Mouse (Mus musculus): ENCODE data around the gene Il11ra1.
A peak's percentile ranks its signal among the peaks of the same experiment; 100 is the strongest.

DNA sequence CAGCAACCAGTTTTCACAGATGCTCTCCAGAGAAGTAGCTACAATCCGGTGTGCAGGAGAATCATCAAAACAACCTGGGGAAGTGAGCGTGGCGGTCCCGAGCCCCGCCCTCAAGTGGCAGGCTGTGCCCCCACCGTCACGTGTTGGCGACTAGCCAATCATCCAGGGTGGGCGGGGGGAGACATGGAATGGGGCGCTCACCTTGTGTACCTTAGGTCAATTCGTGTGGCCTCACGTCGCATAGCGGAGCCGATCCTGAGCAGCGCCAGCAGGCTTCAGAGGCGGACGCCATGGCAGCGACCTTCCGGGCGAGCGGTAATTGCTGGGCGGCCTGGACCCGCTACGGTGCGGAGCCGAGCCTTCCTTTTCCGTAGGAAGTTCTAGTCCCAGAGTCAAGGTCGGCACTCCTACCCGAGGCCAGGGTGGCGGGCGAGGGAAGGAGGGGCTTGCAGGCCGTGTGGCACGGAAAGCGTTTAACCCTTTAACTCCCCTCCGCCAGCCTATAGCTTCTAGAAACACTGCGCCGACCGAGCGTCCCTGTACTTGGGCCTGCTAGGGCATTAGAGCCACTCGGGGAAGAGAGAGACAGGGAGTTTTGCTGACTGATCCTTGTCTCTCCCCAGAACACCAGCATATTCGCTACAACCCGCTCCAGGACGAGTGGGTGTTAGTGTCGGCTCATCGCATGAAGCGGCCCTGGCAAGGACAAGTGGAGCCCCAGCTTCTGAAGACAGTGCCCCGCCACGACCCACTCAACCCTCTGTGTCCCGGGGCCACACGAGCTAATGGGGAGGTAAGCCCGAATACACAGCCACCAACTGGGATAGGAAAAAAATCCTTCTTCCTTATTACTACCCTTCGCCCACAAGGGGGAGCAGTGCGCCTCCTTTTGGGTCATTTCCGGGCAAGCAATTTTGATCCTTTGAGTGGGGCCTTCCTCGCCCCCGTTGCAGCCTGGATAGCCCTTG is 55.8 kb downstream of the Il11ra1 start, which contains the start of gene Sigmar1:
- TF ChIP-seq POLR2A (IDR thresholded peaks at IDR 0.05; ENCODE audit: insufficient read length, low read depth) (no peak), USF1 (IDR thresholded peaks at IDR 0.05; ENCODE audit: low read depth) (peak; percentile 52), E2F4 (IDR thresholded peaks at IDR 0.05; ENCODE audit: insufficient read depth) (no peak), CEBPB (IDR thresholded peaks at IDR 0.05; ENCODE audit: insufficient read depth, poor library complexity, severe bottlenecking) (no peak), POLR2AphosphoS2 (IDR thresholded peaks at IDR 0.05; ENCODE audit: insufficient read length, low read depth) (no peak), MYOD1 (IDR thresholded peaks at IDR 0.05; ENCODE audit: control insufficient read depth in 1 of 3, insufficient read length in 2 of 3, low read depth in 2 of 3) (no peak)

All from myocyte (in vitro differentiated cells).